Mouse (Mus musculus) right cerebral cortex, postnatal 10 days (tissue): ENCODE measurements around the gene Lrp4.
"Not testable (repeated sequence)": the region's sequence is repeated elsewhere in the genome, so short reads cannot be mapped to it uniquely, and the experiment has no call there.

ENCODE experiments used
- DNase-seq, 2 experiments: peaks; one replicate each; pipeline ENCODE4 v3.0.0; 2021; ENCODE audit warnings: low spot score in 2 of 2

Lrp4 gene

GRCm38 (mm10) chr2:91484698-91485097 lies 27.4 kb downstream of the Lrp4 start:
- no peak for DNase-seq

- no peak for DNase-seq
Measured at GRCm38 (mm10) chr2:91485256-91485655, 27.9 kb downstream of the Lrp4 start.

- not testable (repeated sequence) for DNase-seq
Measured at GRCm38 (mm10) chr2:91487295-91487694, 30.0 kb downstream of the Lrp4 start.

- DNase-seq, result no peak
Measured at GRCm38 (mm10) chr2:91492071-91492635, 34.8 kb downstream of the Lrp4 start.

GRCm38 (mm10) chr2:91493981-91494380 lies 36.7 kb downstream of the Lrp4 start:
- DNase-seq, result no peak

- DNase-seq, result no peak
Measured at GRCm38 (mm10) chr2:91498093-91498719, 40.9 kb downstream of the Lrp4 start.

GRCm38 (mm10) chr2:91508076-91508475 lies 50.8 kb downstream of the Lrp4 start:
- DNase-seq, result no peak

GRCm38 (mm10) chr2:91517186-91517585 lies 59.9 kb downstream of the Lrp4 start:
- DNase-seq, result no peak

- DNase-seq, result peak; percentile 96 to 97
Measured at GRCm38 (mm10) chr2:91526294-91527146, 69.2 kb downstream of the Lrp4 start, which contains the start of gene Ckap5. Gene Ckap5, plus strand, starts transcription at chr2:91526762.

- DNase-seq, result peak; percentile 50 to 52
Measured at GRCm38 (mm10) chr2:91527147-91527486, 69.8 kb downstream of the Lrp4 start.

GRCm38 (mm10) chr2:91537588-91538205 lies 80.4 kb downstream of the Lrp4 start:
- peak; percentile 73 to 77 for DNase-seq
